Mouse (Mus musculus): ENCODE data around the gene Mylk3. TPM values are rescaled to one million over a fixed set of nuclear protein-coding genes. Genes with fewer than 3 reads are reported as not detected.

Mylk3 gene
- polyA plus RNA-seq, 1 experiment from 2014 or later: 224 TPM

DNA sequence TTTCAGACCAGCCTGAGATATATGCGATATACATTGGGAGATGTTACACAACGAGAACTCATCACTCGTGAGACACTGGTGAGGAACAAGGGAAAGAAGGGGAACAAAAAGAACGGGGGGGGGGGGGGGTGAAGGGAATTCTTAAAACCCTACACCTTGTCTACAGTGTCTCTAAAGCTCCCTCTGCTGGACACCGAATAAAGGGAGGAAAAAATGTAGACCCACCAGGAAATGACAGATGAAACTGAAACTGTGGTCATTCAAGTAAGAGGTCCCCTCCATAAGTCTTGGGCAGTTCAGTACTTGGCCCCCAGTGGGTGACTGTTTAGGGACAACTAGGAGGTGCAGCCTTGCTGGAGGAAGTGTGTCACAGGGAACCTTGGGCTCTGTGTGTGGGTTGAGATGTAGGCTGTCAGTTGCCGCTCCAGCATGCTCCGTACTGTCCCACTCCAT lies 21.9 kb upstream of the Mylk3 start:
- 57% methylated on average over 7 of the region's 7 CpGs for WGBS
- peaks cover 5% of the 10 kb centered on the region; the same call in 1 of the 2 replicates for H3K36me3 ChIP-seq
- no peaks in the 10 kb centered on the region for H3K27me3 ChIP-seq
- no peak overlapping the region for H3K4me3 ChIP-seq
- no peak for ATAC-seq (replicated peaks; ENCODE audit: insufficient number of reproducible peaks, insufficient read depth, low FRiP score, low read depth)
- H3K27ac ChIP-seq: no peak overlapping the region
- H3K4me1 ChIP-seq (replicated peaks): peaks cover 14% of the 10 kb centered on the region
- no peak overlapping the region for H3K4me2 ChIP-seq
- no peak overlapping the region for H3K9ac ChIP-seq
- H3K9me3 ChIP-seq (replicated peaks): no peaks in the 10 kb centered on the region

DNA sequence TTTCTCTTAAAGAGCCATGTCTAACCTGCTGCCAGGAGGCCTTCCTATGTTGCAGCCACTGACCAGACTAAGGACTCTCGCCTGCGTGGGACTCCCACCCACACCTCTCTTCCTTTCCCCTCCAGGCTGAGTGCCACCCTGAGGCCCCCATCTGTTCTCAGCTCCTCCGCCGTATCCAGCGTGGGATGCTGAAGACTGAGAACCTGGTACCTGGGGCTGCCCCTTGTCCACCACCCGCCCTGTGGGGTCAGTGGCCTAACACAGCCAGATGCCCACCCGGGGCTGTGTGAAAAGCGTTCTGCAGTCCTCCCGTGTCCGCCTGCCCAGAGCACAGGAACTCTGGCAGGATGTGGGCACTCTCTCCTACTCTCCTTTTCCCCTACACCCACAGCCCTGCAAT lies 19.8 kb upstream of the Mylk3 start:
- H3K9me3 ChIP-seq (replicated peaks): no peaks in the 10 kb centered on the region
- ATAC-seq (replicated peaks; ENCODE audit: insufficient number of reproducible peaks, insufficient read depth, low FRiP score, low read depth): no peak
- H3K27me3 ChIP-seq: no peaks in the 10 kb centered on the region
- H3K9ac ChIP-seq: no peak overlapping the region
- peaks cover 2% of the 10 kb centered on the region; the same call in 1 of the 2 replicates for H3K36me3 ChIP-seq
- no peak overlapping the region for H3K4me3 ChIP-seq
- H3K4me1 ChIP-seq (replicated peaks): peaks cover 14% of the 10 kb centered on the region
- 58% methylated on average over 10 of the region's 10 CpGs for WGBS
- 0 out of 2 replicates have a peak overlapping the region, but pooled peaks have one; percentile 2 for H3K27ac ChIP-seq
- H3K4me2 ChIP-seq: no peak overlapping the region

DNA sequence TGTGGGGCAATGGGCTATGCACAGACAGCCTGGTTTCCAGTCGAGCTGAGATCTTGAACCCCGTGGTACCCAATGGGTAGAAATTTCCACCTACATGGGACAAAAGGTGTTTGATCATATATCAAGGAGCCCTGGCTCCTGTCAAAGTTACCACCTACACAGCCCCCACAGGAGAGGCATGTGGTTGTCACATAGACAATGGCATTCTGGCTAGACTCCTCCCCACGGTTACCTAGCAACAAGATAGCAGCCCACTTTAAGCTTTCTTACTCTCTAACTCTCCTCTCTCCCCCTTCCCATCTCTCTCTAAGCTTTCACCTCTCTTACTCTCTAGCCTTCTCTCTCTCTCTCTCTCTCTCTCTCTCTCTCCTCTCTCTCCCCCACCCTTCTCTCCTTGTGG lies 19.3 kb upstream of the Mylk3 start:
- Histone ChIP-seq H3K27ac (0 out of 2 replicates have a peak overlapping the region, but pooled peaks have one; percentile 2), H3K9ac (no peak overlapping the region), H3K4me2 (no peak overlapping the region), H3K4me3 (no peak overlapping the region), H3K27me3 (no peaks in the 10 kb centered on the region), H3K9me3 (replicated peaks) (no peaks in the 10 kb centered on the region), H3K4me1 (replicated peaks) (peaks cover 14% of the 10 kb centered on the region), H3K36me3 (no peaks in the 10 kb centered on the region; the same call in 1 of the 2 replicates)
- WGBS: 26% methylated on average over 3 of the region's 3 CpGs
- 0 out of 2 replicates have a peak, but pooled peaks have one; percentile 64 for ATAC-seq (replicated peaks; ENCODE audit: insufficient number of reproducible peaks, insufficient read depth, low FRiP score, low read depth)

DNA sequence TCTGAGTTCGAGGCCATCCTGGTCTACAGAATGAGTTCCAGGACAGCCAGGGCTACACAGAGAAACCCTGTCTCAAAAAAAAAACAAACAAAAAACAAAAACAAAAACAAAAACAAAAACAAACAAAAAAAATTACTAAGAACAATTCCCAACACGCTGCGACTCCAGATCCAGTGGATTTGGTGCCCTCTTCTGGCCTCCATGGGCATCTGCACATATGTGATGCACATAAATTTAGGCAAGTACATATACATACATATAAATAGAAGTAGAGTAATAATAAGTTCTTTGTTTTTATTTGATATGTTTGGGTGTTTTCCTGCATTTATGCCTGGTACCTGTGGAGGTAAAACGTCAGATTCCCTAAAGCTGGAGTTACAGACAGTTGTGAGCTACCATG lies 12.4 kb upstream of the Mylk3 start:
- H3K36me3 ChIP-seq: no peaks in the 10 kb centered on the region
- peaks cover 30% of the 10 kb centered on the region for H3K4me1 ChIP-seq (replicated peaks)
- no peak for ATAC-seq (replicated peaks; ENCODE audit: insufficient number of reproducible peaks, insufficient read depth, low FRiP score, low read depth)
- WGBS: 89% methylated on average over 4 of the region's 4 CpGs
- no peaks in the 10 kb centered on the region for H3K27me3 ChIP-seq
- H3K4me3 ChIP-seq: no peak overlapping the region
- no peak overlapping the region for H3K27ac ChIP-seq
- H3K9me3 ChIP-seq (replicated peaks): no peaks in the 10 kb centered on the region
- H3K9ac ChIP-seq: no peak overlapping the region
- no peak overlapping the region for H3K4me2 ChIP-seq

DNA sequence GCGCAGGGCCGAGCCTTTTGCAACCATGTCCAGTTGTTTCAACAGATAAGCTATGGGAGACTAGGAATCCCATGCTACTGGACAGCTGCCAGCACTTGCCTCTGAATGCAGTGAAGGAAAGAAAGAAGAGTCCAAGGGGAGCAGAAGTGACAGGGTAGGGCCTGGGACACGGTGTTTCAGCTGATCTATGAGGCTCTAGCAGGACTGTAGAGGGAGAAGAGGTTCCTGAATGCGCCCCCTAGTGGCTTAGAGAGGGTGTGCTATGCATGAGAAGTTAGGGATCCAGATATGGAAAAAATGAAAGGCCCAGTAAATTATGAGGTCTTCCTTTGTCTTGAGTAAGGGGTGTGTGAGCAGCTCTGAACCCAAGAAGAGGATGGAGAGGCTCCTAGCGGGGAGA lies 11.4 kb upstream of the Mylk3 start:
- WGBS: 32% methylated on average over 5 of the region's 5 CpGs
- Histone ChIP-seq H3K36me3 (no peaks in the 10 kb centered on the region), H3K4me1 (replicated peaks) (peaks cover 30% of the 10 kb centered on the region), H3K9me3 (replicated peaks) (no peaks in the 10 kb centered on the region), H3K27me3 (no peaks in the 10 kb centered on the region), H3K27ac (no peak overlapping the region), H3K4me3 (no peak overlapping the region), H3K4me2 (no peak overlapping the region), H3K9ac (no peak overlapping the region)
- peak; percentile 70; the same call in 1 of the 2 replicates for ATAC-seq (replicated peaks; ENCODE audit: insufficient number of reproducible peaks, insufficient read depth, low FRiP score, low read depth)

DNA sequence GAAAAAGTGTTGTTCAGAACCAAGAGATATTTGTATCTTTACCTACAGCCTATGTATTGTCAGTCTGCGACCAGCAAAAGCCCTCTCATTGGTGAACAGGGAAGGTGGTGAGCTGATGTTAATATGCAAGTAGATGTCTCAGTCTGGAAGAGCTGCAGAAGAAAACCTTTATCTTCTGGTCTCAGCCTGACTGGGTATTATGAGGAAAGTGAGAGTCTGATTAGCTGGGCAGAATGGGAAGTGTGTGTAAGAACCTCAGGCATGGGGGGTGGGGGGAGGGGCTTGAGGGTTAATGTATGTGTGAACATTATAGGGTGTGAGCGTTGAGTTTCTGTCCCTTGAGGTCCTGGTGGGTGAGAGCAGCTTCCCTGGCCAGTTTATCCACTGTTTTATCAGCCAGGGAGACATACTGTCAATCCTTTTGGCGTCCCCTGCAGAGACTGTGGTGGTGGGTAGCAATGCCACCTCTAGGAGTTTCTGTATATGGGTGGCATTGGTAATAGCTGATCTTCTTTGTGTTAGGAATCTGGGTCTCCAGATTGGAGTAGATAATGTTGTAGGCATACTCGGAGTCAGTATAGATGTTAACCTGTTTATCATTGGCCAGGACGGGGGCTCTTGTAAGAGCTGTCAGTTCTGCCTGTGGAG lies 10.4 kb upstream of the Mylk3 start:
- no peak overlapping the region for H3K9ac ChIP-seq
- peaks cover 30% of the 10 kb centered on the region for H3K4me1 ChIP-seq (replicated peaks)
- no peaks in the 10 kb centered on the region for H3K36me3 ChIP-seq
- no peaks in the 10 kb centered on the region for H3K9me3 ChIP-seq (replicated peaks)
- H3K27ac ChIP-seq: no peak overlapping the region
- no peak for ATAC-seq (replicated peaks; ENCODE audit: insufficient number of reproducible peaks, insufficient read depth, low FRiP score, low read depth)
- no peak overlapping the region for H3K4me3 ChIP-seq
- 70% methylated on average over 5 of the region's 5 CpGs for WGBS
- no peaks in the 10 kb centered on the region for H3K27me3 ChIP-seq
- H3K4me2 ChIP-seq: no peak overlapping the region

DNA sequence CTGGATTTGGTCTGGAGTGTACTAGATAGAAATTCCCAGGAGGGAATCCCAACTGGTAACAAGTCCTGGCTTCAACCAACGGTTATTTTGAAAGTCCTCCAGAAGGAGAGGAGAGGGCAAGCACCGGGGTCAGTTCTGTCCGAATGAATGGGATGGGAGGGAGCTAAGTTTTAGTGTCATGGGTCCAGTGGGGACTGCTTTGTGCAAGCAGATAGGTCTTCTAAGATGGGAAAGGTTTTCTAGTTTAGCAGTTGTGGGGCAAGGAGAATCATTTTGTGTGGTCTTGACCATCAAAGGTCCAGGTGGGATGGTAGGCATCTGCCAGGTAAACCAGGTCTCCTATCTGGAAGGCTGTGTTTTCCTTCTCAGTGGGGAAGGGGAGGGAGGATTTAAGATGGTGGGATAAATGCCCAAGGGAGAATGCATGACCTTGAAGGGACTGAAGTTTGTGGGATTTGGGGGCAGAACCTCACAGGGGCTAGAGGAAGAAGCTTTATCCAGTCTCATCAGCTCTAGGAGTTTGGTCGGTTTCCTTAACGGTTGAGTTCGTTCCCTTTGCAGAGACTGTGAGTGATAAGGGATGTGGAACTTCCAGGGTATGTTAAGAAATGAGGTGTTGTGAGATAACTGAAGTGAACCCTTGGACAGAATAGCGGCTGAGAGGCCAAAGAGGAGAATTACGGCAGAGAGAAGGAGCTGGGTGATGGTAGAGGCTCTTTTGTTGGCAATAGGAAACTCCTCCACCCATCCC lies 9.7 kb upstream of the Mylk3 start:
- Histone ChIP-seq H3K36me3 (no peaks in the 10 kb centered on the region), H3K9ac (no peak overlapping the region), H3K4me2 (no peak overlapping the region), H3K27ac (no peak overlapping the region), H3K4me1 (replicated peaks) (peaks cover 30% of the 10 kb centered on the region), H3K27me3 (no peaks in the 10 kb centered on the region), H3K4me3 (no peak overlapping the region), H3K9me3 (replicated peaks) (no peaks in the 10 kb centered on the region)
- WGBS: 49% methylated on average over 8 of the region's 8 CpGs
- no peak for ATAC-seq (replicated peaks; ENCODE audit: insufficient number of reproducible peaks, insufficient read depth, low FRiP score, low read depth)

DNA sequence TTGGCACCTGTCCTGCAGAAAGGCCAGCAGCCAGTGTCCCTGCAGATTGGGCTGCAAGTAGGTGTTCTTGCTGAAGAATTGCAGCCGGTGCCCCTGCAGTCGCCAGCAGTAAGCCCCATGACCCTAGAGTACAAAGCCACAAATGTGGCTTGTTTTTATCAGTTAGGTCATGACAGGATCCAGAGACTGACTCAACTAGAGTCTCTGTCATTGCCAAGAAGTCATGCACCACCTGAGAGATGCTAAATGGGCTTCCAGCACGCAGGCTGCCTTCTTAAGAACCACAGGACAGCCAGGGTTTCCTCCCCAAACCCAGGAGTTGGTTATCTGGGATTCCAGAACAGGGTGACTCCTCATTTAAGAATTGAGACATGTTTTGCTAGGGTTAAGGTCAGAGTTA lies 8.9 kb upstream of the Mylk3 start:
- Histone ChIP-seq H3K27me3 (no peaks in the 10 kb centered on the region), H3K4me2 (no peak overlapping the region), H3K36me3 (no peaks in the 10 kb centered on the region), H3K4me3 (no peak overlapping the region), H3K9me3 (replicated peaks) (no peaks in the 10 kb centered on the region), H3K27ac (no peak overlapping the region), H3K9ac (no peak overlapping the region), H3K4me1 (replicated peaks) (peaks cover 30% of the 10 kb centered on the region)
- WGBS: 46% methylated on average over 3 of the region's 3 CpGs
- no peak for ATAC-seq (replicated peaks; ENCODE audit: insufficient number of reproducible peaks, insufficient read depth, low FRiP score, low read depth)

DNA sequence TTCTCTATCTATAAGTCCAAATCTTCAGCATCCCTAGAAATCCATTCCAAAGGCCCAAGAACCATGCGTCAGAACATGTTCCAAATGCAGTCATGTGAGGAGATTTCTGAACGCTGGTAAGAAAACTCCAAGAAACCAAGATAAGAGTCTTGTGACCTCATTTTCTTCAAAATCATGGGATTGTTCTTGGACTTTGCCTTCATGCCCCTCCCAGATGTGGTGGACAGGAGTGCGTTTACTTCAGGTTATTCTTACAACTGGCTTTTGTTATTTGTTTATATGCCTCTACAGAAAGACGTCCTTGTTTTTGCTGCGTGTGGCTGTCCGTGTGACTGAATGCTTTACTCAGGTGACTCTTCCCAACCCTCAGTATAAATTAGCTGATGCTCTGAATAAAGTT lies 7.1 kb upstream of the Mylk3 start:
- H3K4me2 ChIP-seq: no peak overlapping the region
- H3K27ac ChIP-seq: no peak overlapping the region
- no peak for ATAC-seq (replicated peaks; ENCODE audit: insufficient number of reproducible peaks, insufficient read depth, low FRiP score, low read depth)

DNA sequence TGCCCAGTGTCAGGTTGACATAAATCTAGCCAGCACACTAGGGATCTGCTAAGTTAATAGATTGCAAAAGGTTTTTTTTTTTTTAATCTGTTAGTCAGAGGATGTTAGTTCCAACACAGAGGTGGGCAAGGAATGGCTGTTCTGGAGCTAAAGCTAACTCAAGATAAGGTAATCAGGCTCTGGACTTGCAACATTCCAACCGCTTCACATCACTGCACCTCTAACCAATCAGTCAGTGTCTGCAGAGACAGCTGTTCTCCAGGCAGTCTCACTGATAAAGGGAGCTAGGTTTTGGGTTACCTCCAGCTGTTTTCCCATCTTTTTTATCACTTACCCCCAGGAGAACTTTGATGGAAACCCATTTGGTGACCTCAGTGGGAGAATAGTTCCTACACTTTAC lies 5.3 kb upstream of the Mylk3 start:
- Histone ChIP-seq H3K9me3 (replicated peaks) (no peaks in the 10 kb centered on the region), H3K4me3 (no peak overlapping the region), H3K9ac (no peak overlapping the region), H3K36me3 (no peaks in the 10 kb centered on the region), H3K27ac (no peak overlapping the region), H3K4me2 (no peak overlapping the region), H3K27me3 (no peaks in the 10 kb centered on the region), H3K4me1 (replicated peaks) (peaks cover 18% of the 10 kb centered on the region)
- WGBS: 61% methylated on average over 1 of the region's 1 CpGs
- no peak for ATAC-seq (replicated peaks; ENCODE audit: insufficient number of reproducible peaks, insufficient read depth, low FRiP score, low read depth)

More for the DNA sequence above, 7.1 kb upstream of the Mylk3 start:
- no peak overlapping the region for H3K4me3 ChIP-seq
- H3K9ac ChIP-seq: no peak overlapping the region
- H3K36me3 ChIP-seq: no peaks in the 10 kb centered on the region
- WGBS: 82% methylated on average over 6 of the region's 6 CpGs
- no peaks in the 10 kb centered on the region for H3K9me3 ChIP-seq (replicated peaks)
- H3K4me1 ChIP-seq (replicated peaks): peaks cover 28% of the 10 kb centered on the region
- H3K27me3 ChIP-seq: no peaks in the 10 kb centered on the region

DNA sequence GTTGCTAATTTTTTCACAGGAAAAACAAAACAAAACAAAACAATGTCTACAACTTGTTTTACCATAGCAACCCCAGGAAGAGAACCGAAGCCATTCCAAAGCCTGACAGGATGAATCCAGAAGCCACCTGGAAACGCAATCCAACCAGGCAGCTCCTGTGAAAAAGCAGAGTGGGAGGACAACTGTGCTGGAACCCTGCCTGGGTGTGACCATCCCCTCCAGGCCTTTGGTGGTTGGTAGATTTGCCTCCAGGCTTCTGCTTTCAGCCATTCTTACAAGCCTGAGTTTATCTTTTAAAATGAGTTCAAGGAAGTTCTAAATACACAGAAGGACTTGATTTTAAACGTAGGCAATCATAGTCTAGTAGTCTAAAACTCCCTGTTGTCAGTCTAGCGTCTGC lies 4.2 kb downstream of the Mylk3 start:
- WGBS: 45% methylated on average over 4 of the region's 4 CpGs
- Histone ChIP-seq H3K36me3 (no peaks in the 10 kb centered on the region), H3K27ac (peak overlapping the region; percentile 94), H3K27me3 (no peaks in the 10 kb centered on the region), H3K9ac (0 out of 2 replicates have a peak overlapping the region, but pooled peaks have one; percentile 9), H3K4me2 (no peak overlapping the region; the same call in 1 of the 2 replicates), H3K4me3 (no peak overlapping the region), H3K9me3 (replicated peaks) (no peaks in the 10 kb centered on the region), H3K4me1 (replicated peaks) (peaks cover 61% of the 10 kb centered on the region)
- ATAC-seq (replicated peaks; ENCODE audit: insufficient number of reproducible peaks, insufficient read depth, low FRiP score, low read depth): no peak
